Mouse (Mus musculus) c-Kit-positive CD71-negative TER-119-negative erythroid progenitor cells, embryonic 14.5 days (primary cell): ENCODE data around the gene Litaf.

Experiments
- DNase-seq: peaks from one replicate; pipeline ENCODE4 v3.0.0-alpha.2; 2013; ENCODE audit warnings: low read depth

Litaf gene

GRCm38 (mm10) chr16:10910541-10910940, 155.4 kb downstream of the Litaf start:
- DNase-seq = no peak
